Mouse (Mus musculus): ENCODE data around the gene Fndc8.
"Not testable (repeated sequence)": the region's sequence is repeated elsewhere in the genome, so short reads cannot be mapped to it uniquely, and the experiment has no call there.

Fndc8 gene

DNA sequence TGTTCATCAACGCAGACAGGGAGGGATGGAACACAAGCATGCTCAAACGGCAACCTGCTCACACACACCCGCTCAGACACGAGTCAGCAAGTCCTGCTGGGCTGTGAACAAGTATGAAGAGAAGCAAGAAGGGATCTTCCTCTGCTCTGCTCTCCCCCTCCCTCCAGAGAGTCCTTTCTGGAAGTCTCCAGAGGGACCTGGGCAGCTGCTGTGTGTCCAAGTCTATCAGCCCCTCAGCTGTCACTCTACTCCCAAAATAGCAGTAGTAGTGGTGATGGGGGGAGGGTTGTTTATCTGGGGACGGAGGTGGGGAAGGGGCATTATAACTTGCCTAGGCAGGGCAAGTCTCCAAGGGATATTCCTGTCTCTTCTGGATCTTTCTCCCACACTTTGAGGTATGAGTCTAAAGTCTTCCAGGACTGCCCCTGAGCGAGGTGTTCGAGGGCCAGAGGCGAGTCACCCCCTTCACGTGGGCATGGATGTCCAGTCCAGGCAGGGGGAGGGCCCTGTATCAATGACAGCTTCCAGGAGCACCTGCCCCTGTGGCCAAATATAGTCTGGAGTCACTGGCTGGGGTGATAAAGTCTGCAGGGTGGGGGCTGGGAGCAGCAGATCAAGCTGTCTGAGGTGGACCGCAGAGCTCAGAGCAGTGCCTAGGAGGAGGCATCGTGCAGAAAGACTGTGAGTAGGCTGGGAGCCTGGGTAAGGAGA lies 18.9 kb downstream of the Fndc8 start:
- DNase-seq (ENCODE audit: low spot score), result no peak

DNA sequence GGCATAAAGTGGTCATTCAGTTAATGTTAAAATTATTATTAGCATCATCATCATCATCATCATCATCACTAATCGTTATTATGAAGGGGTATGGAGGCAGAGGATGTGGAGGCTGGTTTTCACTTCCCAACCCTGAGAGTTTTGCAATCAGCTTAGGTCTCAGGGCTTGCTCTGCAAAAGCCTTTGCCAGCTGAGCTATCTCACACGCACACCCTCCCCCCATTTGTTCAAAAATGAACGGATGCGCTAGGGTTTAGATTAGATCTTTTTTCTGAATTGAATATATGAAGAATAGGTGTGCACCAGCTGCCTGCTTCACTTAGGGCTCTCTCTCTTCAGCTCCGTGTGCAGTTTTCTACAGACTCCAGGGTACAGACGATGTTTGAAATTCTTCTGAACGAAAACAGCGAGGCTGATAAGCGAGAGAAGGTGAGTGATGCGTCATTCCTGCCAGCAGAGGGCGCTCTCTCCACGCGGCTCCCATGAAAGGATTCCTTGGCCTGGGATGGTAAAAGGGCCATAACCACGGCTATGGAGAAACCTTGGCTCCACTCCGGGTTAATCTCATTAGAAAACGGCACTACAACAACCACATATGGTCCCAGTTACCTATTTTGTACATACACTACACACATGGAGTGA lies 22.9 kb downstream of the Fndc8 start:
- peak; percentile 80 for DNase-seq (ENCODE audit: low spot score)

DNA sequence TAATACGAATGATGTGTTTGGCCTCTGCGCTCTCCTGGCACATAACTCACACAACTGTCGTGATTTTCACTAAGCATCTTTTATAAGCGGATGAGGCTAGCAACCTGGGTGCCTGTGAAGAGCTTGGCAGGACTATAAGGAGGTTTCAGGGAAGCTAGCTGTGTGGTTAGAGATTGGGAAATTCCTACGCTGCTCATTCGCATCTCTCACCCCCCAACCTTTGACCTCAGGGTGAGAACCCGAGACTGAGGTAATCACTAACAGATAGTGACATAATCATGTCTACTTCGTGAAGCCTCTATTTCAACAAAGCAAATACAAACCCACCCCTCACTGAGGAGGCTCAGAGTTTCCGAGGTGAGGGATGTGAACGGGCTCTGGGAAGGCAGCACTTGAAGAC lies 28.8 kb downstream of the Fndc8 start:
- DNase-seq (ENCODE audit: low spot score), result no peak

DNA sequence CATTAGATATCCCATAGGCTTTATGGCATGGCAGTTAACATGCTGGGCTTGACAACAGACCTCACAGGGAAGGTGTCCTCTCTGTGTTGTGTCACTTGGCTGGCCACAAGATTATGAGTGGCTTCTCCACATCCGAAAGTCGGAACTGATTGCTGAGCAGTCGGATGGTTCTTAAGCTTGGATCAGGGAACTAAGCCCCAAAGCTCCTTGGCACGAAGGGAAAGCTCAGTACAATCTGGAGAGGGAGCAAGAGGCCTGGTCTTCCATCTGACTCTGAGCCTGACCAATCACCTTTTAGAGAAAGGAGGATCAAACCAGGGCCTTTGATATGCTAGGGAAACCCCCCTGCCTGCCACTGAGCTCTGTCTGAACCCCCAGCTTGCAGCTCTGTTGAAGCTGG lies 29.8 kb downstream of the Fndc8 start:
- DNase-seq (ENCODE audit: low spot score), result no peak

DNA sequence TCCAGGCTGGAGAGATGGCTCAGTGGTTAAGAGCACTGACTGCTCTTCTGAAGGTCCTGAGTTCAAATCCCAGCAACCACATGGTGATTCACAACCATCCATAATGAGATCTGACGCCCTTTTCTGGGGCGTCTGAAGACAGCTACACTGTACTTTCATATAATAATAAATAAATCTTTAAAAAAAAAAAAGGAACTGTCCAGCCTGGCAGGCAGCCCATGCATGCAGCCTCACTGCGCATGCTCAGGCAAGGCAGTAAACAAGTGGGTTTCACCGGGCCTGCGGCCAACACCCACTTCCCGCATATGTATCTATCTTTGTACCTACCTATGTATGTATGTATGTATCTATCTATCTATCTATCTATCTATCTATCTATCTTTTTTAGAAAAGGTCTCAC lies 32.0 kb downstream of the Fndc8 start:
- not testable (repeated sequence) for DNase-seq (ENCODE audit: low spot score)

DNA sequence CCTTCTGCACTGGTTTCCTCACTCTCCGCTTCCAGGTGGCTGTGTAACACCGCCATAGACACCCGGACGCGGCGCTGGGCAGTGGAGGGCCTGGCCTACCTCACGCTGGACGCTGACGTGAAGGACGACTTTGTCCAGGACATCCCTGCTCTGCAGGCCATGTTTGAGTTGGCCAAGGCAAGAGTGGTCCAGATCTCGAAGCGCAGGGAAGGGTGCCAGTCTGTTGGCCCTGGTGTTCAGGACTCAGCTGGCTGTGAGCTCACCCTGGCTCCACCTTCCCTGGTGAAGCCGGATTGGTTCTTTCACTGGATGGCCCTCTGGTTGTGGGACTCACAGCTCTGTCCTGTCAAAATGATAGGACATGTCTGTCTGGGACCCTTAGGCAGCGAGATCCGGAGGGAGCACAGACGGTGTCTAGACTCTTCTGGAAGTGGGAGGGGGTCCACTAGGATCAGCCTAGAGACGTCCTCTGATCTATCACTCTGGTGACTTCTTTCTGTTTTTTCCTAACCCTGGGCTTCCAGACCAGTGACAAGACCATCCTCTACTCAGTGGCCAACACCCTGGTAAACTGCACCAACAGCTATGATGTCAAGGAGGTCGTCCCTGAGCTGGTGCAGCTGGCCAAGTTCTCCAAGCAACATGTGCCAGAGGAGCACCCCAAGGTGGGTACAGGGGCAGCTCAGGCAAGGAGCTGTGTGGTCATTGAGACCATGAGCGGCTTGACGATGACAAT lies 37.1 kb downstream of the Fndc8 start:
- DNase-seq (ENCODE audit: low spot score), result no peak

DNA sequence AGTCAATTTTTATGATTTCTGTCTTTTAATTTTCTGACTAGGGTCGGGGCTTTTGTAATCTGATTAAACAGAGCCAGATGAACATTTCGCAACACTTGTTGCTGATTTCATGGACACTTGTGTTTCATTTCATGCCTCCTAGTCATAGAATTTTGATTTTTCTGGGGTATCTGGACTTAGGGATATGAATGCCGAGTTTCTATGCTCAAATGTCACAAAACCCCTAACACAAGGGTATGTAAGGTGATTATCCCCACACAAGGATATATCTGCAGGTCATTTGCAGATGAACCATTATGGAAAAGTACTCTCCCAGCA lies 37.7 kb downstream of the Fndc8 start:
- no peak for DNase-seq (ENCODE audit: low spot score)

DNA sequence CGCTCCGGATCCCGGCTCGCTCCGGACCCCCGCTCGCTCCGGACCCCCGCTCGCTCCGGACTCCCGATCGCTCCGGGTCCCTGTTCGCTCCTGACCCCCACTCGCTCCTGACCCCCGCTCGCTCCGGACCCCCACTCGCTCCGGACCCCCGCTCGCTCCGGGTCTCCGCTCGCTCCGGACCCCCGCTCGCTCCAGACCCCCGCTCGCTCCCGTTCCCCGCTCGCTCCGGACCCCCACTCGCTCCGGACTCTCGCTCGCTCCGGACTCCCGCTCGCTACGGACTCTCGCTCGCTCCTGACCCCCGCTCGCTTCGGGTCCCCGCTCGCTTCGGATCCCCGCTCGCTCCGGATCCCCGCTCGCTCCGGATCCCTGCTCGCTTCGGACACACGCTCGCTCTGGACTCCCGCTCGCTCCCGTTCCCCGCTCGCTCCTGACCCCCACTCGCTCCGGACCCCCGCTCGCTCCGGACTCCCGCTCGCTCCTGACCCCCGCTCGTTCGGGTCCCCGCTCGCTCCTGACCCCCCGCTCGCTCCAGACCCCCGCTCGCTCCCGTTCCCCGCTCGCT lies 38.5 kb downstream of the Fndc8 start:
- not testable (repeated sequence) for DNase-seq (ENCODE audit: low spot score)

DNA sequence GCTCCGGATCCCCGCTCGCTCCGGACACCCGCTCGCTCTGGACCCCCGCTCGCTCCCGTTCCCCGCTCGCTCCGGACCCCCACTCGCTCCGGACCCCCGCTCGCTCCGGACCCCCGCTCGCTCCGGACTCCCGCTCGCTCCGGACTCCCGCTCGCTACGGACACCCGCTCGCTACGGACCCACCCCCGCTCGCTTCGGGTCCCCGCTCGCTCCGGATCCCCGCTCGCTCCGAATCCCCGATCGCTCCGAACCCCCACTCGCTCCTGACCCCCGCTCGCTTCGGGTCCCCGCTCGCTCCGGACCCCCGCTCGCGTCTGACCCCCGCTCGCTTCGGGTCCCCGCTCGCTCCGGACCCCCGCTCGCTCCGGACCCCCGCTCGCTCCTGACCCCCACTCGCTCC lies 39.2 kb downstream of the Fndc8 start:
- not testable (repeated sequence) for DNase-seq (ENCODE audit: low spot score)

DNA sequence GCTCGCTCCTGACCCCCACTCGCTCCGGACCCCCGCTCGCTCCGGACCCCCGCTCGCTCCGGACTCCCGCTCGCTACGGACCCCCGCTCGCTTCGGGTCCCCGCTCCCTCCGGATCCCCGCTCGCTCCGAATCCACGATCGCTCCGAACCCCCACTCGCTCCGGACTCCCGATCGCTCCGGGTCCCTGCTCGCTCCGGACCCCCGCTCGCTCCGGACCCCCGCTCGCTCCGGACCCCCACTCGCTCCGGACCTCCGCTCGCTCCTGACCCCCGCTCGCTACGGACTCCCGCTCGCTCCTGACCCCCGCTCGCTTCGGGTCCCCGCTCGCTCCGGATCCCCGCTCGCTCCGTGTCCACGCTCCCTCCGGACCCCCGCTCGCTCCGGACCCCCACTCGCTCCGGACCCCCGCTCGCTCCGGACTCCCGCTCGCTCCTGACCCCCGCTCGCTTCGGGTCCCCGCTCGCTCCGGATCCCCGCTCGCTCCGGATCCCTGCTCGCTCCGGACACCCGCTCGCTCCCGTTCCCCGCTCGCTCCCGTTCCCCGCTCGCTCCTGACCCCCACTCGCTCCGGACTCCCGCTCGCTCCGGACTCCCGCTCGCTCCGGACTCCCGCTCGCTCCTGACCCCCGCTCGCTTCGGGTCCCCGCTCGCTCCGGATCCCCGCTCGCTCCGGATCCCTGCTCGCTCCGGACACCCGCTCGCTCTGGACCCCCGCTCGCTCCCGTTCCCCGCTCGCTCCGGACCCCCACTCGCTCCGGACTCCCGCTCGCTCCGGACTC lies 39.9 kb downstream of the Fndc8 start:
- DNase-seq (ENCODE audit: low spot score), result not testable (repeated sequence)

DNA sequence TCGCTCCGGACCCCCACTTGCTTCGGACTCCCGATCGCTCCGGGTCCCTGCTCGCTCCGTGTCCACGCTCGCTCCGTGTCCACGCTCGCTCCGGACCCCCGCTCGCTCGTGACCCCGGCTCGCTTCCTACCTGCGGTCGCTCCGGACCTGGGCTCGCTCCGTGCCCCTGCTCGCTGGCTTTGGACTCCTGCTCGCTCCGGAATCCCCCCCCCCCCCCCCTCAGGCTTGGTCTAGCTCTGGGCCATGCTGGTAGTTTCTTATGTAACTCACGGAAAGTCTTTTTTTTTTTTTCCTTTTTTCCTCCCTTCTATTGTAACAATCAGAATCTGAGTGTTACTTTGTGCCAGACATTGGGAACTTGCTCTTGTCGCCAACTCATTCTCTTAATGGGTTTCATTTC lies 41.3 kb downstream of the Fndc8 start:
- DNase-seq (ENCODE audit: low spot score), result no peak

DNA sequence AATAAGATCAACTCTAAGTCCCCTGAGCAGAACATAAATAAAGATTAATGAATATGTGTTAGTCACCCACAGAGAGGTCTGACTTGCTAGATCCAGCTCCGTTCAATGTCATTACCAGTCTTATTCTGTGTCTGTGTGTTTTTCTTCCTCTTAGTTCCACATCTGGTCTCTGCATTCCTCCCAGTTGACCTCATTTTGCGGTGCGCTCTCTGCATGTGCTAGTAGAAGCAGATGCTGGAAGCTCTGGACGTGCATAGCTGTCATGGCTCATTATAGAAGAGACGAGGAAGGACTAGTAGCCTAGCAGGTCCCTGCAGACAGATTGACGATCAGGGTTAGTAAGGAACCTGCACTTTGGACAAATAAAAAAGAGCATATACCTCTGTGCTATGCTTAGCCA lies 51.4 kb downstream of the Fndc8 start:
- DNase-seq (ENCODE audit: low spot score), result no peak

DNA sequence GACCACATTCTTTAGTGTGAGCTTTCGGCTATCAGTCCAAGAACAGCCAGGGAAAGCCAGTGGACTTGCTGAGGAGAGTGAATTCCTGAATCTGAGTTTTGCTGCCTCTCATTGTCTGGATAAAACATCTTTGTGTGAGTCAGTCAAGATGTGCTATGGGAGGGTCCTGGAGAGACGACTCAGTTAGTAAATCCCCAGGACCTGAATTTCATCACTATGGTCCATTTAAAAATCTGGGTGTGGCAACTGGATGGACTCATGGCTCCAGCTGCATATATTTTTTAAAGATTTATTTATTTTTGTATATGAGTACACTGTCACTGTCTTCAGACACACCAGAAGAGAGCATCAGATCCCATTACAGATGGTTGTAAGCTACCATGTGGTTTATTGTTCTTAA lies 53.7 kb downstream of the Fndc8 start:
- DNase-seq (ENCODE audit: low spot score), result no peak

DNA sequence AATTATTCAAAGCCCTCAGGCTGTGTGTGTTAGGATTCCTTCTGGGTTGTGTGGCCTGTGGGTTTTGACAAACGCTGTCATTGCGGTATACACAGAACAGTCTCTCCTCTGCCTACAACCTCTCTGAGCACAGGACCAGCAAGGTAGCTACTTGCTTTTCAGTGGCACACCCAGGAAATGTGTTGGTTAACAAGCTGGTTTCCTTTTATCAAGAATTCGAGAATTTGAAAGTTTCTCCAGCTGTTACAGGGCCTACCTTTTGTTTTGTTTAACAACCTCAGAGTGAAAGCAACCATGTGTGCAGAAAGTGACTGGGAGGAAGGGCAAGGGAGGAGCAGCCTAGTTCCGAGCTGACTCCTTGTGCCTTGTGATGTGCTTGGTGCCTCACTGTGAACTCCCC lies 55.5 kb downstream of the Fndc8 start:
- no peak for DNase-seq (ENCODE audit: low spot score)

DNA sequence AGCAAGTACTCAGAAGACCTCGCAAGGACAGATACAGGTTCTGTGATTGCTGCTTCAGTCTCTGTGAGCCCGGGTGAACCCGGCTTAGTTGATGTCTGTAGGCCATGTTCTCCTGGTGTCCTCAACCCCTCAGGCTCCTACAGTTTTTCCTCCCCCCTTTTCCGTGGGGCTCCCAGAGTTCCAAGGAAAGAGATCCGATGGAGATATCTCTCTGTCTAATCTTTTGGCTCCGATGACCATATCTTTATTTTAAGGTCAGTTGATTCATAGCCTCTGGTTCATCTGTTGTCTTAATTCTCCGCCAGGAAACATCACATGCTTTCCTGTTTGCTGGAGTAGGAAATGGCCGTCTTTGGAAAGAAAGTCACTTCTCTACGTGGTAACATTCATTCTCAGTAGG lies 57.1 kb downstream of the Fndc8 start:
- no peak for DNase-seq (ENCODE audit: low spot score)
